Mouse (Mus musculus): ENCODE data around the gene Tox2. TPM values are rescaled to one million over a fixed set of nuclear protein-coding genes. Genes with fewer than 3 reads are reported as not detected.

Tox2 gene
- total RNA-seq, 4 experiments from 2014 or later, result 0.66 to 2.7 (median 1.0) TPM

- no peak for DNase-seq (ENCODE audit: low spot score)
These were observed 51.3 kb downstream of the Tox2 start for GRCm38 (mm10) chr2:163254228-163254627.

GRCm38 (mm10) chr2:163256765-163257164 lies 53.8 kb downstream of the Tox2 start:
- no peak for DNase-seq (ENCODE audit: low spot score)

- no peak for DNase-seq (ENCODE audit: low spot score)
These were observed 58.6 kb downstream of the Tox2 start for GRCm38 (mm10) chr2:163261362-163262054.

DNA sequence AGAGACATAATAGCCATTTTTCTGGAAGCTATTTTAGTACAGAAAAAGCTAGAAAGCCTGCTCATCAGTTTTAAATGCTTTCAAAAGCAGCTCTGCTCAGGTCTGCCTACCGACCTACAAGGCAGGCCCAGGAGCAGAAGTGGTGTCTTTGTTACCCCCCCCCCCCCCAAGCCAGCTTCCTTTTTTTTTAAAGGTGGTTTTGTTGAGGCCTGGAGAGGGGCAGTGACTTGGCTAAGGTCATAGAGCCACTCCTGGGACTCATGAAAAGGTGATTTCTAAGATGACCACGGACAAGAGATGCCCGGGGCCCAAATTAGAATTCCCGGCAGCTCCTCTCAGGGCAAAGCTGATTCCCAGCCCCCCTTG lies 59.1 kb downstream of the Tox2 start:
- DNase-seq (ENCODE audit: low spot score), result no peak

- no peak for DNase-seq (ENCODE audit: low spot score)
These were observed 64.2 kb downstream of the Tox2 start for GRCm38 (mm10) chr2:163267097-163267496.

GRCm38 (mm10) chr2:163271581-163272492 lies 68.9 kb downstream of the Tox2 start:
- DNase-seq (ENCODE audit: low spot score), result no peak

GRCm38 (mm10) chr2:163273815-163274214 lies 70.9 kb downstream of the Tox2 start:
- DNase-seq (ENCODE audit: low spot score), result no peak

- no peak for DNase-seq (ENCODE audit: low spot score)
These were observed 73.1 kb downstream of the Tox2 start for GRCm38 (mm10) chr2:163275986-163276385.

GRCm38 (mm10) chr2:163277979-163278378 lies 75.1 kb downstream of the Tox2 start:
- no peak for DNase-seq (ENCODE audit: low spot score)

GRCm38 (mm10) chr2:163280636-163281322 lies 77.9 kb downstream of the Tox2 start:
- no peak for DNase-seq (ENCODE audit: low spot score)

DNA sequence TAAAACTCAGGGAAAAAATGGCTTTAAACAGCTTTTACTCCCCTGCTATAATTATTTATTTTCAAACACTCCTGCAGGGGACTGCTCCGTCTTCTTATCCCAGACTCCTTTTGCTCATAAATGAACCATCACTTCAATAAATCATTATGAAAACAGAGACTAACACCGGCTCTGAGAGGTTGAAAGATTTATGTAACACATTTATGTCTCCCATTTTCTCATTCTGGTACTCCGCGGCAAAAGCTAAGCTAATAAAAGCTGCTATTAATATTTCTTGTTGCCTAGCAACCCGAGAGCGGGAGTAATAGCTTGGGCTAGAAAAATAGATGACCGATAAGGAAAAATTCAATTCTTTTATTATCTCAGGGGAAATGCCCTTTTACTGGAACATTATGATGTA lies 81.9 kb downstream of the Tox2 start:
- DNase-seq (ENCODE audit: low spot score), result no peak

- DNase-seq (ENCODE audit: low spot score), result no peak
These were observed 82.4 kb downstream of the Tox2 start for GRCm38 (mm10) chr2:163285335-163285734.

GRCm38 (mm10) chr2:163285762-163286161 lies 82.8 kb downstream of the Tox2 start:
- no peak for DNase-seq (ENCODE audit: low spot score)

DNA sequence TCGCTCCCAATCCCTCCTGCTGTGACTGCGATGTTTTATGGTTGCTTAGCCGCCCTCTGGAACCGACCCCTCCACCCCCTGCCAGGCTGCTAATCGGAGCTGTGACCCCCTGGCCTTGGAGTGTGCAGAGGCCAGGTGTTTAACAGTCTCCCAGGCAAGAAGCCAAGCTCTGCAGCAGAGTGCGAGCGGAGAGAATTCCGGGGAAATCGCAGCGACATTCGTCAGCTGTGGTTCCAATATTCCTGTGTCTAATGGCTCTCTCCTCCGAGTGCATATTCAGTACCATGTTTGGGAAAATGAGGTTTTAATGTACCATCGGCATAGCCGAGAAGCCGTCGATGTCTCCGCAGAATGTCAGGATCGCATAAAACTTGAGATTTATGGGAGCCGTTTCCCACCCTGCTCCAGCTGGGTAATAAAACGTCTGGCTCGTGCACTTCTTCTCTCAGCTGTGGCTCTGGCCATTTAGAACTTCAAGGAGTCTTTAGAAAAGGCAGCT lies 86.0 kb downstream of the Tox2 start:
- DNase-seq (ENCODE audit: low spot score), result no peak

DNA sequence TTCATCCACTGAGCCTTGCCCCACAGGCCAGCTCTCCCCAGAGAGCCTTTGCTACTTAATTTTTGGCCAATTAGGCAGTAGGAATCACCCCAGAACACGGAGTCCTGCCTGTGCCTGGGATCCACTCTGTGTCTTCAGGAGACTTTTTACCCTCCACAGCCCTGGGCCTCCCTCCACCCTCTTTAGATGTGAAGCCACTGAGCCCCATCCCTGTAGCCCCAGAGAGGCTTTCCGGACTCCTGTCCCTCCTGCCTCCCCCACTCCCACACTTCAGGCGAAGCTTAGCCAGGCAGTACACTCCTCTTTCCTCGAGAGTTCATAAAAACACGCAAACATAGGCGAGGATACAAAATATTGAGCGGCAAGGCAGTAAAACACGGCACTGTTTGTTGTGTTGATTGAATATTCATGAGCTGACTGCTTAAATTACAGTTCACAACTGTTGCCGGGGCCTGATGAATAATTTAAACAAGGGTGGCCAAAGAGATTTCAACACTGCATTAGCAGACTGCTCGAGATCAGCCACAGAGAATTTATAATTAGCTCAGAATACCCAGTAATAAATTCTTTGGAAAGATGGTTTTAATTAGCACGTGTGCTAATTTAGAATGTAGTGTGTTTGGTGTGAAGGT lies 94.2 kb downstream of the Tox2 start:
- DNase-seq (ENCODE audit: low spot score), result no peak

GRCm38 (mm10) chr2:163300069-163301060 lies 97.4 kb downstream of the Tox2 start:
- no peak for DNase-seq (ENCODE audit: low spot score)

GRCm38 (mm10) chr2:163301641-163302040 lies 98.7 kb downstream of the Tox2 start:
- DNase-seq (ENCODE audit: low spot score), result no peak

DNA sequence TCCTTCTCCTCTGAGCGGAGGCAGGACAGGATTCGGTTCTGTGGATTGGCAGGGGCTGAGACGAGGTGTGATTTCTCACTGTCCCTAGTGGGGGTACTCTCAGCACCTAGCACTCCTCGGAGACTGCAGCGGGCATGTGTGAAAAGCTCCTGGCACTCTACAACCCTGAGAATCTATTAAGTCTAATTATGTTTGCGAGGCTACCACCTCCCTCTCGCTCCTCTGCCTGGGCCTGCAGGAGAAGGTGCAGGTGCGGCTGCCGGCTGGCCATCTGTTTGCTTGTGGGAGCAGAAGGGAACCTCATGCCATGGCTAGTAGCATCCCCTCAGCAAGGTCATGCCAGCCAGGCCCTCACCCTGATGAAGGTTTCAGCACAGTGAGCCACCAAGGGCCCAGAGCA lies 100.1 kb downstream of the Tox2 start:
- no peak for DNase-seq (ENCODE audit: low spot score)

DNA sequence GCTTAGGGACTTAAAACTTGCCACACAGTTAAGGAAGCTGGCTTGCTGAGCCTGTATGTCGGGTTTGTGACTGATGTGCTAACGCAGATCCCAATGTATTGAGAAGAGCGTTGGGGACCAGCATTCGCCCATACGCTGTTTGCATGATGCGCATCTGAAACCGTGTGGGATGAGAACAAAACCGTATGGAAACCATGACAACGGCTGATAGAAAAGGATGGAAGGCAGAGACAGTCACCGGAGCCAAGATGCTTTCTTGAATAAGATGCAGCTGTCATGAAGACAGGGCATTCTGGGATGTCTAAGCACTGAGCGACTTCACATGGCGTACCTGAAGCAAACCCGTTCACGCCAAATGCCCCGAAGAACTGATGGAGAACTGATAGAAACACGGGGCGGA lies 106.5 kb downstream of the Tox2 start:
- DNase-seq (ENCODE audit: low spot score), result no peak

DNA sequence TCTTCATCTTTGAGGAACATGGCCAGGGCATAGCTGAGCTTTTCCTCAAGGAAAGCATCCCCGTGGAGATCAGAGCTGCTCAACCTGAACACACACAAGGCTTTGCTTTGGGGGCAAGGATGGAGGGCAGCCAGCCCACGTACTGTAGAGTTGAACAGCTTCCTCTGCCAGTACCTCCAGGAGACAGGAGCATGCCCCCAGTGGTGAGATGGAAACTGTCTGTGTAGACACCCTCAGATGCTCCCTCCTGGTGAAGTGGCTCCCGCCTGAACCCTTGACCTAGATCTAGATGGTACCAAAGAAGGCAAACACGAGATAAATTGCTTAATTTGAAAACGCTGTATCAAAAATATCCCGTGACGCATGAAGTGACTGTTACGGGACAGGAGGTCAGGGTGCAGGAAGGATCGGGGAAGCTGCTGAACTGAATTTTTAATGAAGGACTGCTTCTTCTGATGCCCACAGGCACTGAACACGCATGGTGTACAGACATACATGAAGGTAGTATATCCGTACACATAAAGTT lies 107.3 kb downstream of the Tox2 start:
- no peak for DNase-seq (ENCODE audit: low spot score)
